18 mouse cellular contexts compared by ENCODE assay signal in genomic region chr11:118118777-118119176, GRCm38 (mm10). TPM values are rescaled to one million over a fixed set of nuclear protein-coding genes. Genes with fewer than 3 reads are reported as not detected.
"Had no signal": no experiment of that assay in that cellular context is flagged by ENCODE, and none has a peak within 500 bp of the region (broad histone marks: within the 10 kb centered on the region; RNA-seq: fewer than 3 reads in every experiment).

No protein-coding gene starts in this region.

- H3K9ac ChIP-seq: liver, embryonic 13.5 days; midbrain, embryonic 12.5 days; midbrain, embryonic 15.5 days; neural tube, embryonic 13.5 days; stomach, embryonic 15.5 days had no signal

- H3K36me3 ChIP-seq: liver, embryonic 13.5 days; midbrain, embryonic 12.5 days; midbrain, embryonic 15.5 days; neural tube, embryonic 13.5 days; stomach, embryonic 15.5 days had no signal

- H3K27me3 ChIP-seq: liver, embryonic 13.5 days; midbrain, embryonic 12.5 days; midbrain, embryonic 15.5 days; neural tube, embryonic 13.5 days; stomach, embryonic 15.5 days had no signal

- DNase-seq: kidney, postnatal 10 days; kidney, postnatal 36 days; layer of hippocampus, postnatal 36 days; liver, embryonic 13.5 days; lung, adult 2 months; lung, postnatal 14 days; lung, postnatal 4 days; retina, postnatal 1 day; right cerebral cortex, postnatal 25 days; spleen, adult 18-20 months; thymus, postnatal 25 days had no signal

- H3K9me3 ChIP-seq: liver, embryonic 13.5 days; midbrain, embryonic 12.5 days; midbrain, embryonic 15.5 days; neural tube, embryonic 13.5 days; stomach, embryonic 15.5 days had no signal

- H3K4me2 ChIP-seq: liver, embryonic 13.5 days; midbrain, embryonic 12.5 days; midbrain, embryonic 15.5 days; neural tube, embryonic 13.5 days; stomach, embryonic 15.5 days had no signal

- H3K4me1 ChIP-seq: midbrain, embryonic 12.5 days; midbrain, embryonic 15.5 days; neural tube, embryonic 13.5 days; stomach, embryonic 15.5 days had no signal

- H3K27ac ChIP-seq: left cerebral cortex, adult 2 months; liver, embryonic 13.5 days; midbrain, embryonic 12.5 days; midbrain, embryonic 15.5 days; neural tube, embryonic 13.5 days; stomach, embryonic 15.5 days had no signal

- H3K4me3 ChIP-seq: left cerebral cortex, adult 2 months; liver, embryonic 13.5 days; midbrain, embryonic 12.5 days; midbrain, embryonic 15.5 days; myocyte; neural tube, embryonic 13.5 days; stomach, embryonic 15.5 days had no signal

- ATAC-seq: midbrain, embryonic 15.5 days had no signal

RNA-seq across cellular contexts. Expression of gene Dnah17, which starts 11.7 kb away (rescaled TPM):
- total RNA-seq: monocyte, adult 5-6 weeks had no signal
